12 mouse cellular contexts compared by ENCODE assay signal in the genomic region with DNA sequence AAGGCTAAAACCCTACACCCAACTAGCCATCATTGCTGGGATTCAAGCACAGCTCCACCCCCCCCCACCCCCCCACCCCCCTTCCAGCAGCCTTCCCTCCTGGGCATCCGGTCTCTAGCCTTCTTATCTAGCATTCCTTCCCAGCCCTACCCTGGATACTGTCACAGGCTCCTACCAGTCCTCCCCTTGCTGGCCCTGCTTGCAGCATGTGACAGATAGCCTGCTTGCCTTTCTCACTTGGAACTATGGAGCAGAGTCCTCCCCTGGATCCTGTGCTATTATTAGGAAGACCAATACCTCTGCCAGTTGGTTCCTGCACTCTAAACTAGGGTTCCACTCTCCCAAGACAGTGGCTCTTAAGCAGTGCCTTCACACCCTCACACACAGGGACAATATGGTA. TPM values are rescaled to one million over a fixed set of nuclear protein-coding genes. Genes with fewer than 3 reads are reported as not detected.
DNase-seq lines count a peak whose midpoint lies in the region; ATAC-seq and TF ChIP-seq lines count a peak whose summit lies in the region.
"Had no signal": no experiment of that assay in that cellular context is flagged by ENCODE, and none has a peak within 500 bp of the region (broad histone marks: within the 10 kb centered on the region; RNA-seq: fewer than 3 reads in every experiment).

No protein-coding gene starts in this region.

- H3K9ac ChIP-seq in heart, adult 2 months (ENCODE audit: low read depth, low read length), result no peak overlapping the region
- H3K9ac ChIP-seq in liver, postnatal 0 days (replicated peaks), result no peak overlapping the region
- H3K9ac ChIP-seq: midbrain, embryonic 12.5 days; neural tube, embryonic 12.5 days had no signal

- 0 out of 2 replicates have a peak, but pooled peaks have one; percentile 16 for TF ChIP-seq POLR2A in heart, adult 2 months (IDR thresholded peaks at IDR 0.05; ENCODE audit: insufficient read depth, low read depth, low read length)

- peak; percentile 23 for DNase-seq in embryo, embryonic 11 days
- DNase-seq in heart, adult 2 months, result peak; percentile 43 to 81
- DNase-seq in heart, postnatal 14 days, result peak; percentile 45 to 66
- peak; percentile 15 for DNase-seq in liver, postnatal 0 days
- no peak for DNase-seq in thymus, postnatal 36 days
- no peak for DNase-seq in kidney, adult 11 months
- no peak for DNase-seq in left cerebral cortex, adult 11 months (ENCODE audit: low spot score)
- DNase-seq: kidney, postnatal 10 days had no signal

- no peaks in the 10 kb centered on the region for H3K27me3 ChIP-seq in heart, adult 2 months (ENCODE audit: control insufficient read depth, insufficient read depth, low read length)
- H3K27me3 ChIP-seq in liver, postnatal 0 days (ENCODE audit: insufficient read depth, low read length), result no peaks in the 10 kb centered on the region
- H3K27me3 ChIP-seq: midbrain, embryonic 12.5 days; neural tube, embryonic 12.5 days; Patski had no signal

- intact Hi-C loops in heart, adult 2 months (cut with DNase I), result loop anchor here (2.0 to 5.0 kb wide), 2 partner anchors 18 to 207 kb away; a partner anchor contains a TSS
- intact Hi-C loops in heart, postnatal 14 days (cut with DNase I), result loop anchor here (5.0 kb wide), 1 partner anchor 193 kb away; no protein-coding TSS in a partner anchor

- no peak overlapping the region for H3K4me2 ChIP-seq in liver, postnatal 0 days (ENCODE audit: low read depth, low read length)
- H3K4me2 ChIP-seq: midbrain, embryonic 12.5 days; neural tube, embryonic 12.5 days had no signal

- WGBS in heart, adult 2 months, result 17% methylated on average over 1 of the region's 1 CpGs
- WGBS in liver, postnatal 0 days (ENCODE audit: insufficient replicate concordance), result 36% methylated on average over 1 of the region's 1 CpGs

- peak overlapping the region; percentile 79 for H3K27ac ChIP-seq in heart, adult 2 months
- H3K27ac ChIP-seq in liver, postnatal 0 days (ENCODE audit: low read depth), result no peak overlapping the region
- H3K27ac ChIP-seq: midbrain, embryonic 12.5 days; neural tube, embryonic 12.5 days had no signal

- no peaks in the 10 kb centered on the region for H3K9me3 ChIP-seq in liver, postnatal 0 days (ENCODE audit: low read length)
- H3K9me3 ChIP-seq: midbrain, embryonic 12.5 days; neural tube, embryonic 12.5 days had no signal

- no peak for TF ChIP-seq CTCF in heart, adult 2 months (IDR thresholded peaks at IDR 0.05)
- no peak for TF ChIP-seq CTCF in liver, postnatal 0 days (IDR thresholded peaks at IDR 0.05; ENCODE audit: low read depth)

- peak; percentile 91 for TF ChIP-seq EP300 in heart, adult 2 months (IDR thresholded peaks at IDR 0.05; ENCODE audit: insufficient read depth, low read depth, low read length)
- TF ChIP-seq EP300 in liver, postnatal 0 days (IDR thresholded peaks at IDR 0.05; ENCODE audit: low read depth), result no peak

- peaks cover 17% of the 10 kb centered on the region for H3K4me1 ChIP-seq in heart, adult 2 months (ENCODE audit: control insufficient read depth, insufficient read depth, low read length)
- H3K4me1 ChIP-seq in liver, postnatal 0 days (ENCODE audit: insufficient read depth), result 0 out of 2 replicates have a peak, but pooled peaks cover 6% of the 10 kb centered on the region
- H3K4me1 ChIP-seq: neural tube, embryonic 12.5 days had no signal

- no peaks in the 10 kb centered on the region; the same call in none of the 2 replicates for H3K36me3 ChIP-seq in heart, adult 2 months (ENCODE audit: control insufficient read depth, insufficient read depth, low read length)
- H3K36me3 ChIP-seq in liver, postnatal 0 days (replicated peaks; ENCODE audit: insufficient read depth, low read length), result no peaks in the 10 kb centered on the region
- H3K36me3 ChIP-seq: midbrain, embryonic 12.5 days; neural tube, embryonic 12.5 days had no signal

- no peaks in the 10 kb centered on the region for H3K79me2 ChIP-seq in heart, adult 2 months (replicated peaks; ENCODE audit: control insufficient read depth, insufficient read depth, low read length)

- ATAC-seq in liver, postnatal 0 days, result no peak
- no peak for ATAC-seq in erythroid progenitor cell, adult 5-6 weeks (replicated peaks; ENCODE audit: low FRiP score, poor library complexity, severe bottlenecking)
- ATAC-seq: Patski had no signal

- H3K4me3 ChIP-seq in heart, adult 2 months, result no peak overlapping the region
- H3K4me3 ChIP-seq in liver, postnatal 0 days (ENCODE audit: low read depth, low read length), result no peak overlapping the region
- H3K4me3 ChIP-seq: midbrain, embryonic 12.5 days; neural tube, embryonic 12.5 days had no signal

RNA-seq across cellular contexts. Expression of a gene that starts 18.8 kb away (rescaled TPM):
- total RNA-seq in heart, adult 2 months (2021), result 100 to 1,000 TPM; 169 to 195 TPM
- polyA plus RNA-seq in heart, adult 2 months (2012; rRNA removed), result 39.5 and 67.4 TPM in 2 replicates
- total RNA-seq in heart, postnatal 14 days (2021), result 100 to 1,000 TPM; 147 to 154 TPM
- polyA plus RNA-seq in liver, postnatal 0 days (2015; fragmentation: Nextera tagmentation; extraction: Ambion mirVana), result 1.4 and 2.1 TPM in 2 replicates
- total RNA-seq in erythroid progenitor cell, adult 5-6 weeks (2015; ENCODE audit: low replicate concordance), result not detected in 2 replicates
- total RNA-seq in erythroid progenitor cell, adult 5-6 weeks (2017; ENCODE audit: low replicate concordance), result not detected in 2 replicates

Comparison
In these comparisons a context has a peak if more than half of its experiments do, and no peak if none do; other contexts are left out.
1. DNase-seq: peak in embryo, embryonic 11 days (single experiment), heart, adult 2 months (2 of 2), heart, postnatal 14 days (2 of 2) and liver, postnatal 0 days (single experiment); none in thymus, postnatal 36 days (0 of 2), kidney, adult 11 months (single experiment) and left cerebral cortex, adult 11 months (single experiment).
2. RNA of a gene that starts 18.8 kb away (total RNA-seq): 169 to 195 TPM in heart, adult 2 months and 147 to 154 TPM in heart, postnatal 14 days; not detected in erythroid progenitor cell, adult 5-6 weeks; every median in the first group is over 100 times any median in the second.